Mouse (Mus musculus) thymus, postnatal 10 days (tissue): ENCODE measurements around the gene Tpk1.
"Not testable (repeated sequence)": the region's sequence is repeated elsewhere in the genome, so short reads cannot be mapped to it uniquely, and the experiment has no call there.

Experiments
- DNase-seq, 2 experiments: peaks; one replicate each; pipeline ENCODE4 v3.0.0; 2021; ENCODE audit warnings: low spot score in 2 of 2

Tpk1 gene

DNA sequence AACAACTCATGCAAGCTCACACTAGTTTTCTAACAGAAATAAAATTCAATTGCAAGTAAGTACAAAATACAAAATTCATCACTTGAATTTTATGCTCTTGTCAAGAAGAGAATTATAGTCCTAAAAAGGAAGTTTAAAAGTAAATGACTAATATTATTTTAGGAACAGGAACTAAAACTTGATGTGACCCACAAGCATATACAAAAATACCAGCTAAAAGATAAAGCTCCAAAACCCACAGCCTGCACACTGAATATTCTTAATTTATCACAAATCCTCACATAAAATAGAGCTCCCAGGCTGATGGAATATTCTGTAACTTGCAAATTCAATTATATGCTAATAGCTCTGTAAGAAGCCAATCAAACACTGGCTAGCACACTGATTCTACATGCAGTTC lies 25.5 kb downstream of the Tpk1 start:
- no peak for DNase-seq

DNA sequence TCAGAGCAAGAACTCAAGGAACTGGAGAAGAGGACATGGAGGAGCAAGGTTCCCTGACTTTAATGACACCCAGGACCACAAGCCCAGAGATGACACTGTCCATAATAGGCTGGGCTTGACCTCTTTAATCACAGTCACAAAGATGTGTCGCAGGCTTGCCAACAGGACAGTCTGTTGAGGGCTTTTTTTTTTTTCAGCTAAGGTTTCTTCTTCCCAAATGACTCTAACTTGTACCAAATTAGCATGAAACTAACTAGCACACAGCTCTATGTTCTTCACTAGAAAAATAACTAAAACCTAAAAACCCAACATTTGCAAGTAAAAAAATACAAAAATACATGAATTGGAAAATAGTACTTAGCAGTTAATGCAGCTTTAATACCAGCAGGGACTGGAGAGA lies 27.2 kb downstream of the Tpk1 start:
- DNase-seq, result no peak

DNA sequence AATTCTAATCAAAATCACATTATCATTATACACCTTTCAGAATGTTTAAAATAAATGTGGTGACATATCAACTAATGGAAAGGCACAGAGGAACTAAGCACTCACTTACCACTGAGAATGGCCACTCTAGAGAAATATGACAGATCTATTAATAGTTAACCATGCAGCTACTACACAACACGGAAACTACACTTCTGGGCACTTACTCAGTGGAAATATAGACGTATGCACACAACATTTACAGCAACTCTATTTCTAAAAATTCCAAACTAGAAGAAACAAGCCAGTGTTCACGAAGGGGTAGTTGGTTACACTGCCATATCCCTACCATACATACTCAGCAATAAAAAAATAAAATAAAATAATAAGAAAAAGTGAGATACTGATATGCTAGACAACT lies 28.0 kb downstream of the Tpk1 start:
- no peak for DNase-seq

GRCm38 (mm10) chr6:43636980-43637638 lies 29.0 kb downstream of the Tpk1 start:
- DNase-seq, result no peak

DNA sequence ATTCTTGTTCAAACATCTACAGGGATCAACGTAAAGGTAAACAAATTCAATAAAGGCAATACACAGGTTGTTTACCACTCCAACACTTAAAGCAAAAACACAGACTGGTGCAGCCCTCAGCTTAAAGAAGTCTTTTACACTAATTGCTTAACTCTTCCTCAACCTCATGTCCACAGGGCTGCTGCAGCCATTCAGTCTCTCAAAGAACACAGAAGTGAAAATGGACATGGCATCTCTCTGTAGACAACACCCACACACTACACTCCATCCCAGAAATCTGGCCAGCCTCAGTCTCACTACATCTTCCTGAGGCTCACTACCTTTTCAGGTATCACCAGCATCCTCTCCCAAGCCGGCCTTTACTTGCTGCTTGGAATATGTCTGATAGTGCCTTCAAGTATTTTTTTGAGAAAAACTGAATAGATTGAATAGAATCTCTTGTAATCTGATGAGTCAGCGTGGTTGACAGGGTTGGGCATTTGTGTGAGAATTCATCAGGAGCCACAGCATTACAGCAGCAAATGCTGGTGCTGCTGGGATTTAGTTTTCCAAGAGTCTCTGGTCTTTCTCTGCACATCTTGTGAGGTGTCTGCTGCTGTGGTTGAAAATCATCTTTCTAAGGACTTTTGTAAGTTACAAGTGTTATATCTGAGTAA lies 32.6 kb downstream of the Tpk1 start:
- DNase-seq, result no peak

DNA sequence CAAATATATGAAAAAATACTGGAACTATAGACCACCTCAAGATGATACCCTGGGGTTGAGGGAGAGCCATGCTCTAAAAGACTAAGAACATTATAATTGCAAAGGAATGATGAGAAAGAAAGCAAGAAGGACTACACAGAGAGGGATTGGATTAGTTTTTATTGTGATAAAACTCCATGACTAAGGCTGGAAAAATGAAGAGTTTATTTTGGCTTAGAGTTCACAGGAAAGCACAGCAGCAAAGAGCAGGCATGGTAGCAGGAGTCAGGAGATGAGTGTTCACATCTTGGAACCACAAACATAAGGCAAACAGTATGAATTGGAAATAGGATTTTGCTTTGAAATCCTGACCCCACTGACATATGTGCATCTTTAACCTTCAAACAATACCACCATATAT lies 33.2 kb downstream of the Tpk1 start:
- DNase-seq, result no peak

DNA sequence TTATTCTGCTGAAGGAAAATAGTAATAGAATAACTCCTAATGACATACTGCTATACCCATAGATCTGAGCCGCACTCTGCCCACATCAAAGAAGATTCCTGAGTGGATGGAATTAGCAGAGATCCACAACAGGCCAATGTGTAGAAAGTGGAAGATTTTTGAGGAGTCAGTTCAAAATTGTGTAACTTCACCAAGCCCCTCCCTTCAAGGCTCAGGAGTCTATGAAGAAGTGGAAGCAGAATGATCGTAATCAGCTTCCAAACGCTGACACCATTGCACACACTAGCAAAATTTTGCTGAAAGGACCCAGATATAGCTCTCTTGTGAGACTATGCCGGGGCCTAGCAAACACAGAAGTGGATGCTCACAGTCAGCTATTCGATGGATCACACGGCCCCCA lies 42.6 kb downstream of the Tpk1 start:
- DNase-seq, result not testable (repeated sequence)

- DNase-seq, result no peak
Measured at GRCm38 (mm10) chr6:43619258-43619657, 46.8 kb downstream of the Tpk1 start.

GRCm38 (mm10) chr6:43611770-43612169 lies 54.3 kb downstream of the Tpk1 start:
- no peak for DNase-seq

DNA sequence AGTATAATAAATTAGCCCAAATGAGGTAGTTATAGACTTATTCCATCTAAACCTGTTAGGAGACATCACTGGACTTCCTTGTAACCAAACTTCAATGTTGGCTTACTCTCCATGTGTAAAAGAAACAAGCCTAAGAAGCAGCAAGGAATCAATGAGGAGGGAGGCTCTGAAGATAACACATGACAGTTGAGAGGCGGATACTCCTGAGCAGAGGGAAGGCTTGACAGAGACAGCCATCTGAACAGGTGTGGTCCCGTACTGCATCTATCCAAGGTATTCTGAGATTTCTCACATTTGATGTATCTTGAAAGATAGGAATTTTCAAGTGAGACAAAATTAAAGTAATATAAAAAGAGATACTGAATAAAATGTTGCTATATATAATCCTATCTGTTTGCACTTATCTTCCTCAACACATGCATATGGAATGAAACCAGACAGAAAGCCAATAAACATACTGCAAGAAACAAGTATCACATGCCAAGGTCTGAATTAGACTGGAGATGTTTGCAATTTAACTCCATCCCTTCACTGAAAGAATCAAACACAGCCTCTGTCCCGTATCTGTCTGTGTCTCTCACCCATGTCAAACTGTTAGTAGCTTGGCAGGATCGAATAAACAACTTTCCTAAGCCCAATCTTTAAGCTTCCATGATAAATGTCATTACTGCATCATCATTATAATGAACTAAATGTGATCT lies 75.1 kb downstream of the Tpk1 start:
- no peak for DNase-seq

GRCm38 (mm10) chr6:43585274-43585673 lies 80.8 kb downstream of the Tpk1 start:
- DNase-seq, result no peak

DNA sequence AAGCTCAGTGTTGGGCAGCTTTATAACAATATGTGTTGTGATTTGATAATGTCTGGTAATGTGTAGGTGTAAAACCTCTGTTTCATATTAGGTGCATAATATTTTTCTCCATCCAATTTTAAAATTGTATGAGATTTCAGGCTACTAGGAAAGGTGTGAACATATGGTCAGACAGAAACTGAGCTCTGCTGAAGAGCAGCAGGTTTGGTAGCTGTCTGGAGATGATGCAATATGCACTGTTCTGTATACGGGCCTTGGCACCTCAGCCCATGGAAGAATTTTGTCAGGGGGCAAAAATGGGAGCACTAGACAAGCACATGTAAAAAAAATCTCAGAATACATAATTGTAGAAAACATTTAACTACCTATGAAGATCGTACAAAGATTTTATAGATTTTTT lies 84.3 kb downstream of the Tpk1 start:
- DNase-seq, result no peak

DNA sequence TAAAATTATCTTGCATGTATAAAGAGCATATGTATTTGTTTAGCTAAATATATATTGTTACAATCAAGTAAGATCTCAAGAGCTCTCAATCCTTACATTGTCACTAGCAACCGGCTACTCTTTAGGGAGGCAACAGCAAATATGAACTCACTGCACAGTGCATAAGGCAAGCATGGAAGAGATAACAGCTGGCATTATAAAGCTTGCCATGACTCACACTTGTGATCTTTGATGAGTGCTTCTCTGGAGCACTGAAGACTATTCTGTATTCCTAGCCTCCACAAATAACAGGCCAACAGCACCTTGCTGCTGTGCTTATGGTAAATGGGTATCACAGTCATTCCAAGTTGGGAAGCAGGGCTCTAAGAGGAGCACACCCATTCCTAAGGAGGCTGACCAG lies 98.2 kb downstream of the Tpk1 start:
- no peak for DNase-seq

DNA sequence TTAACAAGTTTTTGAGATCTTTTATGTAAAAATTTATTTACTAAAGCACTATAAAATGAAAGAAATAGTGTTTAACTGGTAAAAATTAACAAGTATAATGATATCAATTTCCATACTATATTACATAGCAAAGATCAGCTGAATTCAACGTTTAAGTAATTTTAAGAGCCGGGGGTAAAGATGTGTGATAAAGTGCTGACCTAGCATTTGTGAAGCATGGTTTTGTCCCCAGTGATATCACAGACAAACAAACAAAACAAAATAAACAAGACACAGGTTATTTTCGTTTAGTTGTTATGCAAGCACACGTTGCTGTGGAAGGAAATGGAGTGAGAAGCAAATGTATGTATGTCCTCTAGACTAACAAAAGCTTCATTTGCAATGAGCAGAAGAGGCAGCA lies 103.6 kb downstream of the Tpk1 start:
- DNase-seq, result no peak

DNA sequence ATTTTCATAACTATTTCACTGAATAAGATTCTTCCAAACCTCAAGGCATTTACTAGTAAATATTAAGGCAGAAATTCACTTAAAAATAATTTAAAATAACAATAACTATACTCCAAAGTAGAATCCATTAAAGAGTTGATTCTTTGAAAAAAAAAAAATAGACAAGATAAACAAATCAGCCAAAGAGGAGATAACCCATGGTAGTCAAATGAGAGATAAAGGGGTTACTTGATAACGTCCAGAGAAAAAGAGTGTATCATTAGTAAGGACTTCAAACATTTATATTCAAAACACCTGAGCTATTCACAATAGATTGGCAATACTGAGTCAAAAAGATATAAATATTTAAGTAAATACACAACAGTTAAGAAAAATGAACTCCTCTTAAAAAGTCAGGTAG lies 114.7 kb downstream of the Tpk1 start:
- no peak for DNase-seq

DNA sequence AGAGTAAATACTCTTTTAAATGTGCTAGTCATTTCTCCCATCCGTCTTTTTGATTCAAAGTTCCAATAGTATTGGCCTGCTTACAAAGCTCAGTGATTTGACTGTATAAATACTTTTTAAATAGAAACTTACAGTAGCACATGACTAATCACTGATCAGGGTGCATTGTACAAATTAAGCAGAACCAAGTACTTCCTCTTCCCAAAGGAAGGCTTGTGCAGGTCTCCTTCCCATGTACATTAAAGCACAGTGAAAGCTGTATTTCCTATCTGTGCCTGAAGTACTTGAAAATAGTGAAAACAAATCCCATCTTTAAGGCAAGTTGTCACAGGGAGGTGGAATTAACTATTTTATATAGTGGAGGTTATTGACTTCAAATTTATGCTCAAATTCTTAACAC lies 119.5 kb downstream of the Tpk1 start:
- DNase-seq, result no peak

- no peak for DNase-seq
Measured at GRCm38 (mm10) chr6:43537252-43537870, 128.7 kb downstream of the Tpk1 start.

DNA sequence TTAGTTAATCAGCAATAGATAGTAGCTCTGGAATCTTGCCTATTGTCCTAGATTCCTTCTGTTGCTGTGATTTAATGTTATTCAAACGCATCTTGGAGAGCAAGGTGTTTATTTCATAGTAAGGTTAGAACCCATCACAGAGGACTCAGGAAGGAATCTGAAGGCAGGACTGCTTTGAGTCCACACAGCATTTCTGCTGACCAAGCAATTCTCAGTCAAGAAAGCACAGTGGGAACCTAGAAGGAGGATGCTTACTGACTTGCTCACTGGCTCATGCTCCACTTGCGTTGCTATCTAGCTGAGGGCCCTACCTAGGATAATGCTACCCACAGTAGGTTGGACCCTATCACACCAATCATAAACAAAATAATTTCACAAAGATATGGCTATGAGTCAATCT lies 130.6 kb downstream of the Tpk1 start:
- no peak for DNase-seq

- DNase-seq, result no peak
Measured at GRCm38 (mm10) chr6:43533323-43533722, 132.8 kb downstream of the Tpk1 start.

DNA sequence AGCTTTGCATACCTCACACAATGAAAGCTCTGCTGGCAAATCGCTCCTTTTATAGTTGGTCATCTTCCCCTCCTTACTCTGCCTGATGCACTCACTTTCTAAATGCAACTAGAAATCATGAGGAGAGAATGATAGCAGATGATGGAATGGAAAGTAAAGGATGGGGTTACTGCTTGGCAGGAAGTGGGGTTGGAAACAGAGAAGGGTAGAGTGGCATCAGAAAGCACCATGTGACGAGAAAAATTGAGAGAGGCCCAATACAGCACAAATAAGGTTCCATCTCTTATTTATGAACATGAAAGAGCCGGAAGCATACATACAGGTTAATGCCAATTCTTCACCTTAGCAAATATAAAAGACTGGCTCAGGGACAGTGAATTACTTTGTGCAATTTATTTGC lies 133.3 kb downstream of the Tpk1 start:
- no peak for DNase-seq

GRCm38 (mm10) chr6:43531996-43532395 lies 134.1 kb downstream of the Tpk1 start:
- DNase-seq, result no peak

DNA sequence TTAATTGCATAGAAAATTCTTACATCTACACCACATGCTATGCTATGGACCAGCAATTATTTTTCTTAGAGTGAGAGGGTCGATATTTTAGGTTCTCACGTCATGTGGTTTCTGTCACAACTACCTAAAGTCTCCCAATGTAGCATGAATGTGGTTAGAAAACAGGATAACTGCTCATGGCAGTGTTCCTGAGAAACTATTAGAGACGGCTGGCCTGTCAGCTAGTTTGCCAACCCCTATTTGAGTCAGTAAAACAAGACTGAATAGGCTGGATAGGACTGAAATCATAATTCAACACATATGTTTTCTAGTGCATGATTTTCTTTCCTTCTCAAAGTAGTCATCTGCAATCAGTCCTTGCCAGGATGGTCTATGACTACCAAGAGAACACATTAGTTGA lies 137.1 kb downstream of the Tpk1 start:
- DNase-seq, result no peak

DNA sequence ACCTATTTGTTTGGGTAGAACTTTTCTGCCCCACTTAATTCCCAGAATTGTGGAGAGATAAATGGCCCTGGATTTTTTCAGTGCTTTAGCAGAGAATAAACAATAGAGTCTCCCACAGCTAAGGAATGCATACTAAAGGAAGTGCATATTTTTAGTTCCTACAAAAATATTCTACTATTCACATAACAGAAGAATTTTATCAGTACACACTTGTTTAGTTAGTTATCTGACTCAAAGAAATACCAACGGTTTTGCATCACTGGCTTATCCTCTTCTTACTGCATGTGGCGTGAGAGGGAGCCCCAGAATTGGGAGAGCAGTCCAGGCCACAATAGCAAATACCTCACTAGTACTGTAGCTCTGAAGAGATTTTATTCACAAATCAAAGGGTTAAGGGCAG lies 141.1 kb downstream of the Tpk1 start:
- DNase-seq, result no peak
